Mouse (Mus musculus) gastrocnemius, postnatal 4 days (tissue): ENCODE data around the gene Uap1l1. TPM values are rescaled to one million over a fixed set of nuclear protein-coding genes. Genes with fewer than 3 reads are reported as not detected.
A peak's percentile ranks its signal among the peaks of the same experiment; 100 is the strongest.
"Not testable (repeated sequence)": the region's sequence is repeated elsewhere in the genome, so short reads cannot be mapped to it uniquely, and the experiment has no call there.

Source experiments
- DNase-seq, 2 experiments: peaks; one replicate each; pipeline ENCODE4 v3.0.0; 2021 to 2022; ENCODE audit warnings: low spot score in 2 of 2, mixed read lengths in 2 of 2
- long read RNA-seq, 2 experiments: library from polyadenylated mRNA; stranded (forward); transcript quantifications; one replicate each; pipeline ENCODE4 v2.0.0; 2021
- total RNA-seq, 2 experiments: library from RNA; stranded (reverse); gene quantifications; 2 replicates each; pipeline ENCODE4 v1.2.3; 2021

Gene Uap1l1
- 10 to 100 TPM; 11.2 to 14.3 TPM for total RNA-seq
- long read RNA-seq, experiment 1, transcript Uap1l1-201 (9 exons, 3,349 nt), result major isoform, 13 of 16 reads
- long read RNA-seq, experiment 1, partial matches to known transcripts, result 0 of 16 reads
- long read RNA-seq, experiment 1, other reads (novel, unspliced or antisense), result 3 of 16 reads
- long read RNA-seq, experiment 2, transcript Uap1l1-201 (9 exons, 3,349 nt), result major isoform, 23 of 26 reads
- long read RNA-seq, experiment 2, partial matches to known transcripts, result 0 of 26 reads
- long read RNA-seq, experiment 2, other reads (novel, unspliced or antisense), result 3 of 26 reads

- DNase-seq, result peak; percentile 75 to 86
Observed at GRCm38 (mm10) chr2:25365091-25365761, at the start of gene Uap1l1. Gene Uap1l1, minus strand, starts transcription at chr2:25365682.

GRCm38 (mm10) chr2:25413436-25413835 is 48.0 kb upstream of the Uap1l1 start:
- not testable (repeated sequence) for DNase-seq

DNA sequence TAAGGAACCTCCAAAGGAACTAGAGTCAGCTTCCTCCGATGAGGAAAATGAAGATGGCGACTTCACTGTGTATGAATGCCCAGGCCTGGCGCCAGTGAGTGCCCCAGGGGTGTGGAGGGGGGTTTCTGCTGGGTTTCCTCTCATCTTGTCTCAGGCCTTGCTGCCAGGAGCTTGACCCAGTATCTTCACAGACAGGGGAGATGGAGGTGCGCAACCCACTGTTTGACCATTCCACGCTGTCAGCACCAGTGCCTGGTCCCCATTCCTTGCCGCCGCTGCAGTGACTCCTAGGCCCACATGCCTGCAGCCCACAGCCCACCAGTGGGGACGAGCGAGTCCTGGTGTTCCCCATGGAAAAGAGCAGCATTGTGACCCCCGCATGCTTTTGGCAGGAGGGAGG is 43.4 kb upstream of the Uap1l1 start:
- no peak for DNase-seq

DNA sequence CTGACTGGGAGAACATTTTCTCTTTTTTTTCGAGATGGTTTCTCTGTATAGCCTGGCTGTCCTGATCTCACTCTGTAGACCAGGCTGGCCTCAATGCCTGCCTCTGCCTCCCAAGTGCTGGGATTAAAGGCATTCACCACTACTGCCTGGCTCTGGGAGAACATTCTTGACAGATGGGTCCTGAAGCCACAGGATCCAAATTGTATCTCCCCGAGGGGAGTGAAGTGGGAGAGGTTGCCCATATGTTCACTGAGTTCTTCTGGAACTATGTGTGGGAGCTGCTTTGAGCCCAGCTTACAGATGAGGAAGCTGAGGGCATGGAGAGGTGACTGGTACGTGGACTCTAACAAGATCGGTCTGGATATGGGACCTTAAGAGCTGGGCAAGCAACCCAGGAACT is 38.5 kb upstream of the Uap1l1 start:
- no peak for DNase-seq

DNA sequence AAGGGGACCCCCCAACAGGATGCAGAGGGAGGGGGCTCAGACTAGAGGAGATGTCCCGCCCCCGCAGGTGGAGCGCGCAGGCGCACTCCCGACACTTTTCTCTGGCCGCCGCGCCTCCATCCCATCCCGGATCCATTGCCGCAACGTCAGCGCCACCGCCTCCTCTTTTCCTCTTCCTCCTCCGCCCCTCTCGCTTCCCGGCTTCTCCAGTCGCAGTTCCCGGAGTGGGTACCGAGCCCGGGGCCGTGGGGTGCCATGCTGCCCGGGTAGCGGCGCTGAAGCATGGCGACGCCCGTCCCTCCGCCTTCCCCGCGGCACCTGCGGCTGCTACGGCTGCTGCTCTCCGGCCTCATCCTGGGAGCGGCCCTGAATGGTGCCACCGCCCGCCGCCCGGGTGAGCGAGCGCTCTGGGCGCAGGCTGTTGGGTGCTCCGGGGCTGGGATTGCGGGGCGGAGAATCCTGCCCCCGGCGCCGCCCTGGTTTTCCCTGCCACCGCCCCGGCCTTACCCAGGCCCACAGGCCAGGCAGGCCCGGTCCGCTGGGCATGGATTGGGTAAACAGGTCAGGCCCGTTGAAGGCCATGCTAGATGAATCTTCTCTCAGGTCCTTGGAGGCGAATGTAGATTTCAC is 37.6 kb upstream of the Uap1l1 start:
- peak in 1 of 2 experiments; percentile 63 for DNase-seq

DNA sequence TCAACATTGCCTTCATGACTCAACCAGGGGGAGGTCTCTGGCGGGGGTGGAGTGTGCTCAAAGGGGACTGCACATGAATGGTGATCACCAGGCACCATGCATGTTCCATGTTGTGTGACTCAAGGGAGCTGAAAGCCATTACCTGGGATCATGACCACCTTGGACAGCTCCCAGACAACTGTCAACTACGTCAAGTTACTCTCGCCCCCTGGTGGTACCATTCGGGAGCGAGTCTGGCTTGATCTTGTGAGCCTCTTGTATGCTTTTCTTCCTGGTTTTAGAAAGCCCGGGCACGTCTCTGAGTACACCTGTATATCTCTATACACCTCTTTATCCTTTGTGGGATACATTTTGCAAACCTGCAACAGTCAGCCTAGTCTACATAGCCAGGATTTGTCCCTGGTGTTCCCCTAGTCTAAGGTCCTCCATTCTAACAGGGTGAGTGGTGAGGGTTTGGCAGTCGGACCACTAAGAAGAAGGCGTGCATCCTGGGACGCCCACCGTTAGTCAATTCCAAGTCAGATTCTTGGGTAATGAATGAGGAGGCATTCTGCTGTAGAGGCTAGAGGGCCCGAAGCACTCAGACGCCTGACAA is 37.0 kb upstream of the Uap1l1 start:
- peak in 1 of 2 experiments; percentile 71 for DNase-seq

GRCm38 (mm10) chr2:25400764-25401163 is 35.3 kb upstream of the Uap1l1 start:
- peak in 1 of 2 experiments; percentile 55 for DNase-seq

GRCm38 (mm10) chr2:25400291-25400690 is 34.8 kb upstream of the Uap1l1 start:
- DNase-seq, result peak in 1 of 2 experiments; percentile 60

DNA sequence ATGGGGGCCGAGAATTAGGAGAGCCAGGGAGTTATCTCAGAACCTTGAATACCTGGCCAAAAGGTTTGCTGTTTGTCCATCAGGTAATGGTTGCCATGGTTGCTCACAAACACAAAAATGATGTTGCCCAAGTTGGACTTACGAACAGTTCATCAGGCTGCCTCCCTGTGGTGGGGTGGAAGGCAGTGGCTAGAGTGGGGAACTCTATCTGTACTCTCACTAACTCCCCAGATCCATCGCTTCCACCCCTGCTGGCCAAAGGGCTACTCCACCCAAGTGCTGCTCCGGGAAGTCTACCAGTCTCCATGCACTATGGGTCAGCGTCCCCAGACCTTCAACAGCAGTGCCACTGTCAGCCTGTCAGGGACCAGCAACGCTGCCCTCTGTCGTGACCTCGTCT is 33.6 kb upstream of the Uap1l1 start, which contains the start of gene Npdc1:
Gene Npdc1 (plus strand): TSS at position 301 of the 400 bp plus-strand sequence.
- DNase-seq, result no peak

GRCm38 (mm10) chr2:25398065-25398464 is 32.6 kb upstream of the Uap1l1 start:
- DNase-seq, result no peak

GRCm38 (mm10) chr2:25397010-25397409 is 31.5 kb upstream of the Uap1l1 start:
- DNase-seq, result no peak

DNA sequence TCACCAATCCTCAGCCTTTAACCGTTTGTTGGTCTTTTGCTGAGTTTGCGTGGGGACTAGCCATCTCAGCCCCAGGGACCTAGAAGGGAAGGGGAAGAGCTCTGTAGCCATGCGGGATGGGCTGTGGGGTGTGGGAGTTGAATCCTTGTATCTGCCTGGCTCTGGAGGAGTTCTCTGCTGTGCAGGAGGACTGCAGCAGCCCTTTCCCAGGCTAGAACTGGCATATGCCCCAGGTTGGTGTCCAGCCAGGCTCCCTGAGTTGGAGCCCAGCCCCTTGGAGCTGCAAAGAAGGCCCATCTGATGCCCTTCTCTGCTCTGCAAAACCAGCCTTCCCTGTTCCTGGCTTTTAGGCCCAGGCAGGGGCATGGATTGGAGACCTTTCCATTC is 31.1 kb upstream of the Uap1l1 start:
- DNase-seq, result no peak

GRCm38 (mm10) chr2:25395721-25396596 is 30.5 kb upstream of the Uap1l1 start, which contains the start of gene Entpd2:
Gene Entpd2, plus strand, starts transcription at chr2:25395874.
- DNase-seq, result peak in 1 of 2 experiments; percentile 41

GRCm38 (mm10) chr2:25394281-25395221 is 29.1 kb upstream of the Uap1l1 start:
- peak in 1 of 2 experiments; percentile 70 for DNase-seq

- no peak for DNase-seq
Observed at GRCm38 (mm10) chr2:25391266-25391665, 25.8 kb upstream of the Uap1l1 start.

DNA sequence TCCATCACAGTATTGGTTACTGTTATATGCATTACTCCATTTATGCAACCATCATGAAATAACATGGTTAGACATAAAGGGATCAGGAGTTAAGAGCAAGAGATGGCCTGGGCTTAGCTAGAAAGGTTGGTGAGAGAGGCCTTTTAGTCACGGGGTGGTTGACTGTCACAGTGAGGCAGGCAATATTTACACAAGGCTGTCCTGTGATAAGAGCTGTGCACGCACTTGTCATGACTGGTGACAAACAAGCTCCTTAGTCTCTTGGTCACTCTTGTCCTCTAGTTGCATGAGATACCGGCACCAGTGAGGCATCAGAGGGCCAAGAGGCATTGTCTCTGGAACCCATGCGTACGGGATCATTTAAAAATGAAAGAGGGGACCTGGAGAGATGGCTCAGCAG is 19.0 kb upstream of the Uap1l1 start:
- no peak for DNase-seq

DNA sequence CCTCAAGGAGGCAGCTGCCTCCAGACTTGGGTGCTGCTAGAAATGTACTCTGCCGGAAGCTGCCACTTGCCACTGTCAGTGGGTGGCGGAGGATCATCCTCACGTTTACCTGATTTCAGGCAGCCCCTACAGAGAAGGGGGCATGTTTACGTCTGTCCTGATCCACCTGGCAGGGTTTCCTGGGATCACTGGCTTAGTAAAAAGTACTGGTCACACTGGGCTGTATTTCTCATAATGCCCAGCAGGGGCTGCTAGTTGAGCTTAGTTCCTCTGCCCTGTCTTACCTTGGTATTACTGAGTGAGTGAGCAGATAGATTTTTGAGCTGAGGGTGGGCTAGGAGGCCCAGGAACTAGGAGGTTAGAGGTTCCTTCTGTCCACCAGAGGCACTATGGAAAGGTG is 11.1 kb upstream of the Uap1l1 start:
- DNase-seq, result peak in 1 of 2 experiments; percentile 53

DNA sequence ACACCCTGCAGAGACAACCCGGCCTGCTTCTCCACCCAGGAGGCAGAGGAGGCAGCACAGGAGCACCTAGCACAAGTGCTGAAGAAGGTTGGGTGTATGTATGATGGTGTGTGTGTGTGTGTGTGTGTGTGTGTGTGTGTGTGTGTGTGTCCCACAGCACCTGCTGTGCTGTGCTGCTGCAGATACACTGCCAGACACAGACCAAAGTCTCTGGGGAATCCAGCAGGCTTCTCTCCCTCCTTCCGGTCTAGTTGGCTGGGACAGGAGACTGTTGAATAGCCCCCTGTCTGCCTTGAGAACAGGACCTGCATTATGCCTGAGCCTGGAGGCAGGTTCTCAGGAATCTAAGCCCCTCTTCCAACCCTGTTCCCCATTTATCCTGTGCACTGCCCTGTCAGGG is 7.9 kb upstream of the Uap1l1 start:
- no peak for DNase-seq

DNA sequence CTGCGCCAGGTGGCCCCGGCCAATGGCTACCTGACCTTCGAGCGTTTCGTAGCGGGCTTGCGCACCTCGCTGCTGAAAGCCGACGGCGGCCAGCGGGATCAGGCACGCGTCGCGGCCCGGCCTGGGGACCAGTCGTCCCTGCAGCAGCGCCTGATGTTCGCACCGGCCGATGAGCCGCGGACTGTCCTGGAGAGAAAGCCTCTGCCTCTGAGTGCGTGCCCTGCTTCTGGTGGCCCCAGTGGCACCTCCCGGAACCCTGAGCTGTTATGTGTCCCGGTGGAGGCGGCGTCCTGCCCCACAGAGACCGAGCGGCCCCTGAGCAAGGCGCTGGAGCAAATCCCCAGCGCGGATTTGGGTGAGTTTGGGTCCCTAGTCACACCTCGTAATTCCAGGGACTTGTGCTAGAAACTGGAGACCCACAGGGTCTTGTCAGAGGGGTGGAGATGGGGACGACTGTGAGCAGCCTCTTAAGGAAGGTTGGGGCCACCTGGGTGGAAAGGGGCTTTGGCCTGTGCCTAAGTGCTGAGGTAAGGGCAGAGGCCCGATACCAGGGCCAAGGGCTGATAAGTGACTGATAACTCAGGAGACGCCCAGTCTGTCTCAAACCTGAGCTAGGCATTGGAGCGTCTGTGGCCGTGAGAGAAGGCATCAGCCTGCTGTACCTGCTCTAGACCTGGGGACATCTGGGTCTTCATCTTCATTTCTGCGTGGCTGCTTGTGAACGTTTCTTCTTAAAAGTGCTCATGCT is 7.3 kb upstream of the Uap1l1 start:
- no peak for DNase-seq
